Comparison of ENCODE assay signal across 8 mouse cellular contexts in the genomic region with DNA sequence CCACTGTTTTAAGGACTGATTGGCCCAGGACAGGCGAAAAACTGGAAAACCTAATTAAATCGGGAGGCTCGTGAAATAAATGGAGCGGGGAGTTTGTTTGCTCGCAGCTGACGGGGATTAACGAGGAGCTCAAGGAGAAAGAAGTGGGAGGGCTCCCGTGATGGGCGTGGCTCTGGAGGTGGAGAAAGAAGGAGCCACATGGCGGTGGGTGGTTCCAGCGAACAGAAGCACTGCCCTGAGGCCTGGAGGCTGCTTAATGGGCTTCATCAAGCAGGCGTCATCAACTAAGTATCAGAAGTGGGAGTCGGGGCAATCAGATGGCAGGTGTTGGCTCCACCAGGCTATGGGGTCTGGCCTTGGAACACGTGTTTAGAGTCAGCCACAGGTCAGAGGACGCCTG.
A peak's percentile ranks its signal among the peaks of the same experiment; 100 is the strongest.
DNase-seq lines count a peak whose midpoint lies in the region; ATAC-seq and TF ChIP-seq lines count a peak whose summit lies in the region.

No protein-coding gene starts in this region.

- ATAC-seq in heart, embryonic 11.5 days (replicated peaks; ENCODE audit: insufficient number of reproducible peaks, low FRiP score, low TSS enrichment): no peak
- ATAC-seq in kidney, embryonic 14.5 days (ENCODE audit: low FRiP score, low TSS enrichment): peak; percentile 84; the same call in 1 of the 2 replicates
- ATAC-seq in liver, postnatal 0 days: no peak

- TF ChIP-seq EP300 in liver, postnatal 0 days (IDR thresholded peaks at IDR 0.05; ENCODE audit: low read depth): no peak

- H3K9me3 ChIP-seq in embryonic facial prominence, embryonic 10.5 days: no peaks in the 10 kb centered on the region
- H3K9me3 ChIP-seq in heart, embryonic 11.5 days (replicated peaks; ENCODE audit: control insufficient read depth, low read length): no peaks in the 10 kb centered on the region
- no peaks in the 10 kb centered on the region for H3K9me3 ChIP-seq in kidney, embryonic 14.5 days (ENCODE audit: control insufficient read depth, low read length)
- no peaks in the 10 kb centered on the region for H3K9me3 ChIP-seq in liver, postnatal 0 days (ENCODE audit: low read length)

- 14% methylated on average over 15 of the region's 15 CpGs for WGBS in cerebellum, adult 2 months
- 3% methylated on average over 15 of the region's 15 CpGs for WGBS in embryonic facial prominence, embryonic 10.5 days
- WGBS in heart, embryonic 11.5 days (ENCODE audit: insufficient replicate concordance): 2% methylated on average over 15 of the region's 15 CpGs
- under 1% methylated on average over 15 of the region's 15 CpGs for WGBS in kidney, embryonic 14.5 days
- 5% methylated on average over 15 of the region's 15 CpGs for WGBS in liver, postnatal 0 days (ENCODE audit: insufficient replicate concordance)

- H3K9ac ChIP-seq in heart, embryonic 11.5 days (ENCODE audit: low read depth, low read length): no peak overlapping the region
- no peak overlapping the region for H3K9ac ChIP-seq in kidney, embryonic 14.5 days (ENCODE audit: low read depth, low read length)
- no peak overlapping the region for H3K9ac ChIP-seq in liver, postnatal 0 days (replicated peaks)

- no peak for TF ChIP-seq CTCF in cerebellum, adult 2 months (IDR thresholded peaks at IDR 0.05; ENCODE audit: borderline replicate concordance, insufficient read depth, low read depth, low read length)
- no peak for TF ChIP-seq CTCF in liver, postnatal 0 days (IDR thresholded peaks at IDR 0.05; ENCODE audit: low read depth)

- H3K4me2 ChIP-seq in heart, embryonic 11.5 days: peak overlapping the region; percentile 60
- peak overlapping the region; percentile 28; the same call in 1 of the 2 replicates for H3K4me2 ChIP-seq in kidney, embryonic 14.5 days (replicated peaks; ENCODE audit: low read depth, low read length)
- peak overlapping the region; percentile 22; the same call in 1 of the 2 replicates for H3K4me2 ChIP-seq in liver, postnatal 0 days (ENCODE audit: low read depth, low read length)

- H3K4me3 ChIP-seq in cerebellum, adult 2 months (replicated peaks; ENCODE audit: insufficient read depth, low read depth, low read length): no peak overlapping the region
- H3K4me3 ChIP-seq in embryonic facial prominence, embryonic 10.5 days: peak overlapping the region; percentile 37
- peak overlapping the region; percentile 27 for H3K4me3 ChIP-seq in heart, embryonic 11.5 days (ENCODE audit: low read depth, low read length)
- peak overlapping the region; percentile 17; the same call in 1 of the 2 replicates for H3K4me3 ChIP-seq in kidney, embryonic 14.5 days (ENCODE audit: low read length)
- no peak overlapping the region for H3K4me3 ChIP-seq in liver, postnatal 0 days (ENCODE audit: low read depth, low read length)

- H3K27ac ChIP-seq in cerebellum, adult 2 months (ENCODE audit: insufficient read depth, low read length): no peak overlapping the region
- H3K27ac ChIP-seq in embryonic facial prominence, embryonic 10.5 days (replicated peaks): no peak overlapping the region
- H3K27ac ChIP-seq in heart, embryonic 11.5 days (ENCODE audit: low read depth, low read length): no peak overlapping the region
- no peak overlapping the region for H3K27ac ChIP-seq in kidney, embryonic 14.5 days (ENCODE audit: low read depth, low read length)
- no peak overlapping the region for H3K27ac ChIP-seq in liver, postnatal 0 days (ENCODE audit: low read depth)

- TF ChIP-seq POLR2A in cerebellum, adult 2 months (IDR thresholded peaks at IDR 0.05; ENCODE audit: borderline replicate concordance, insufficient read depth, low read length): no peak

- no peaks in the 10 kb centered on the region for H3K36me3 ChIP-seq in embryonic facial prominence, embryonic 10.5 days (replicated peaks)
- no peaks in the 10 kb centered on the region for H3K36me3 ChIP-seq in heart, embryonic 11.5 days (ENCODE audit: control insufficient read depth, insufficient read depth, low read length)
- H3K36me3 ChIP-seq in kidney, embryonic 14.5 days (ENCODE audit: control insufficient read depth, insufficient read depth, low read length): no peaks in the 10 kb centered on the region
- no peaks in the 10 kb centered on the region for H3K36me3 ChIP-seq in liver, postnatal 0 days (replicated peaks; ENCODE audit: insufficient read depth, low read length)

- H3K4me1 ChIP-seq in cerebellum, adult 2 months (ENCODE audit: control insufficient read depth, insufficient read depth, low read length): peaks cover 78% of the 10 kb centered on the region
- peaks cover 25% of the 10 kb centered on the region for H3K4me1 ChIP-seq in embryonic facial prominence, embryonic 10.5 days
- H3K4me1 ChIP-seq in heart, embryonic 11.5 days (ENCODE audit: control insufficient read depth, insufficient read depth, low read length): no peaks in the 10 kb centered on the region
- peaks cover 8% of the 10 kb centered on the region for H3K4me1 ChIP-seq in kidney, embryonic 14.5 days (ENCODE audit: control insufficient read depth, insufficient read depth, low read length)
- no peaks in the 10 kb centered on the region for H3K4me1 ChIP-seq in liver, postnatal 0 days (ENCODE audit: insufficient read depth)

- H3K27me3 ChIP-seq in cerebellum, adult 2 months (ENCODE audit: control insufficient read depth, insufficient read depth, low read length): no peaks in the 10 kb centered on the region
- H3K27me3 ChIP-seq in embryonic facial prominence, embryonic 10.5 days (replicated peaks; ENCODE audit: low read depth, poor library complexity, severe bottlenecking): peaks cover 65% of the 10 kb centered on the region
- peaks cover 38% of the 10 kb centered on the region for H3K27me3 ChIP-seq in heart, embryonic 11.5 days (ENCODE audit: control insufficient read depth, insufficient read depth, low read length)
- peaks cover 49% of the 10 kb centered on the region for H3K27me3 ChIP-seq in kidney, embryonic 14.5 days (ENCODE audit: control insufficient read depth, insufficient read depth, low read length)
- peaks cover 20% of the 10 kb centered on the region for H3K27me3 ChIP-seq in liver, postnatal 0 days (ENCODE audit: insufficient read depth, low read length)

- DNase-seq in cerebellum, adult 2 months: peak; percentile 43 to 44
- no peak for DNase-seq in cerebellum, postnatal 36 days
- peak; percentile 60 for DNase-seq in embryonic facial prominence, embryonic 10.5 days (ENCODE audit: low spot score)
- DNase-seq in liver, postnatal 0 days: no peak
- DNase-seq in retina, adult 2 months (ENCODE audit: low read depth, low spot score): peak; percentile 73
- DNase-seq in spleen, postnatal 36 days (ENCODE audit: low spot score in 2 of 2): no peak

Comparison
In these comparisons a context has a peak if more than half of its experiments do, and no peak if none do; other contexts are left out.
1. DNase-seq: peak in cerebellum, adult 2 months (2 of 2), embryonic facial prominence, embryonic 10.5 days (single experiment) and retina, adult 2 months (single experiment); none in cerebellum, postnatal 36 days (0 of 2), liver, postnatal 0 days (single experiment) and spleen, postnatal 36 days (0 of 2).
2. H3K4me3 ChIP-seq: peak in embryonic facial prominence, embryonic 10.5 days (single experiment), heart, embryonic 11.5 days (single experiment) and kidney, embryonic 14.5 days (single experiment); none in cerebellum, adult 2 months (single experiment) and liver, postnatal 0 days (single experiment).
3. Peak in every context shown above with its lines, with median percentiles within 50 percentile points of each other: H3K4me2 ChIP-seq.